Mouse (Mus musculus) embryonic stem cell, embryonic (primary cell): ENCODE measurements at regions not wholly inside any gene's neighbourhood (a gene's known extent, or its start where the extent isn't known, plus 50 kb on each side); places are given as distances from the start of the nearest gene placed in this dataset.
"Not testable (repeated sequence)": the region's sequence is repeated elsewhere in the genome, so short reads cannot be mapped to it uniquely, and the experiment has no call there.

Experiments
- CTCF ChIA-PET, 4 experiments: fragments of 300-600 bp in 2 of 4; fragments of 350-600 bp in 2 of 4; sonication (Branson Sonifier 250); formaldehyde crosslinking; loops; one replicate each; lab custom pipeline; 2022; ENCODE audit warnings: inconsistent platforms in 2 of 4; lab: Charles Lee
- POLR2A ChIA-PET, 4 experiments: fragments of 300-600 bp in 2 of 4; fragments of 350-600 bp in 2 of 4; sonication (Branson Sonifier 250); formaldehyde crosslinking; loops; one replicate each; lab custom pipeline; 2022; ENCODE audit warnings: antibody characterized with exemption in 4 of 4, inconsistent platforms in 1 of 4; lab: Charles Lee

GRCm38 (mm10) chr12:45466066-45466465 is 391.6 kb upstream of the Stxbp6 start:
- CTCF ChIA-PET: interaction anchor here in 1 of 4 experiments (0.8 kb wide), 1 partner anchor 22 kb away, joined by 3 read pairs; no protein-coding TSS in a partner anchor
- POLR2A ChIA-PET: no interaction called here

DNA sequence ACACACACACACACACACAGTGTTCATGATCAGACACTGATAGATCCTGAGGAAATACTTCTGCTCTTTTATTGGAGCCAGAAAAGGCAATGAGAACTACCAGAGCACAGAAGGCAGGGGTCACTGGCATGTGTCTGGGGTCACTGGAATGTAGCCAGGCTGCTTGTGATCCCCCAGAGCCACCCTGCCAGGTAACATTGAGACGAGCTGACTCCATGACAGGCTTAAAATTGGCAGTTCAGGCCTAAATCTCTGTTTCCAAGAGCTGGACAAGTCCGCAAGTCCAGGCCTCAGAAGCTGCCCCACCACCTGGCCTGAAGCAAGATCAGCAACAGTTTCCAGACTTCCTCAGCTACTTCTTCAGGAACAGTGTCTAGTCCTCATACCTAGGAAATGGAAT is 390.4 kb upstream of the Stxbp6 start:
- POLR2A ChIA-PET: no interaction called here

DNA sequence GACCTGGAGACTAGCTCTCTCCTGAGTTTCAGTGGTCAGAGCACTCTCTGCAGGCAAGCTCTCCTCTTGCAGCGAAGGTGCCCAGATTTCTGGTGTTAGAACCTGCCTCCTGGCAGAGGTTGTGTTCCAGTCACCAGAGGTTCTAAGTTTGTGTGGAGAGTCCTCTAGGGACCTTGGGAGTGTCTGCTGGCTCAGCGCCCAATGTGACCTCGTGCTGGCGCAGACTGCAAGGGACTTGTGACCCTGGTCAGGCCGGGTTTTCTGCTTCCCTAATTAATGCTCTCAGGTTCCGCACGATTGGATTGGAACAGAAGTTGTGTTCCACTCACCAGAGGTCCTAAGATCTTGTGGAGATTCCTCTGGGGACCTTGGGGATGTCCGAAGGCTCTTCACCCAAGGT is 384.2 kb upstream of the Stxbp6 start:
- POLR2A ChIA-PET, CTCF ChIA-PET: not testable (repeated sequence)

More for the DNA sequence above, 390.4 kb upstream of the Stxbp6 start:
- CTCF ChIA-PET: no interaction called here

DNA sequence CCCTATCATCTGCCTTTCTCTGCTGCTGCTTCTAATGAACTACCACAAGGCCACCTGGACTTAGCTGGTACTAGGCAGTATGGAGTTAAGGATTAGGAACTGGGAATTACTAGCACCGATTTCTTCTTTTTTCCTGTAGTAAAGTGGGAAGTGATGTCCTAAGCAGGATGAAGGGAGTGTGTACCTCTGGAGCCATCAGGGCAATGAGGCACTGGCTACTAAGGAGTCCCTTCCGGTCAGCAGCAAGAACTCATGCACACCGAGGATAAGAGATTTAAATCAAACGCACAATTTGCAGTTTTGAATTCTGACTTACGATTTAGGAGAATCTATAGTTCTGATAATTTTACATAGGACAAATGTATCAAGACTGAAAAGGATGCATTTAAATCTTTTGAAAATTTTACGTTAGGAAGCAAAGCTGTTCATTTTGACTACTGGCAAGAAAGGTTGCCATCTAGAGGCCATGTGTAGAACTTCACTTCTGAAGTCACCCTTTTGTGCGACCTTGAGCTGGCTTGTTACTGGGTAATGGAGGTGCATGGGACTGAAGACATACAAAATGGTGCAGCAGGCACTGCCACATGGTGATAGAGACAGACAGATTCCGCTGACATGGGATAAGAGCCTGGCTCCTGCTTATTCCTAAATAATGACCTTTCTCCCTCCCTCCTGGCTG is 369.1 kb upstream of the Stxbp6 start:
- CTCF ChIA-PET: interaction anchor here (0.6 to 1.6 kb wide), 13 partner anchors 10 to 1899 kb away, joined by 3 to 5 read pairs (median 3); no protein-coding TSS in a partner anchor
- POLR2A ChIA-PET: no interaction called here

- CTCF ChIA-PET: no interaction called here
- POLR2A ChIA-PET: no interaction called here
Measured at GRCm38 (mm10) chr12:45442474-45442873, 368.0 kb upstream of the Stxbp6 start.

GRCm38 (mm10) chr12:45439745-45440144 is 365.2 kb upstream of the Stxbp6 start:
- POLR2A ChIA-PET: no interaction called here
- CTCF ChIA-PET: no interaction called here

GRCm38 (mm10) chr12:45437271-45437670 is 362.8 kb upstream of the Stxbp6 start:
- CTCF ChIA-PET: no interaction called here
- POLR2A ChIA-PET: no interaction called here

DNA sequence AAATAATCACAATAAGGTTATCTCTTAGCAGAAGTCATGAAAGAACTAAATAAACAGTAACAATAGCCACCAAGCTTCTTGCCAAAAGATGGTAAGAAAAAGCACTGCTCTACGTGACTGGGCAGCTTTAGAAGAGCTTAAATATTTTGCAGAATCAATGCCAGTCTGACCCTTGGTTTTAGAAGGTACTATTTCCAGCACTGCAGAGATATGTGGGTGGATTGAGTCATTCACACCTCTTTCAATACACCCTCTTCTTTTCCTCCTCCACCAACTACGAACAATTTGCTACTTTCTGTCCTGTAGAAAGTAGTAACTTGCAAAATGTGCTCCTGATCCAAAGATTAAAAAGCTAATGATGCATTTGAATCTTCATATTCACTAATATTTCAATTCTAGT is 324.9 kb upstream of the Stxbp6 start:
- CTCF ChIA-PET: no interaction called here
- POLR2A ChIA-PET: no interaction called here

DNA sequence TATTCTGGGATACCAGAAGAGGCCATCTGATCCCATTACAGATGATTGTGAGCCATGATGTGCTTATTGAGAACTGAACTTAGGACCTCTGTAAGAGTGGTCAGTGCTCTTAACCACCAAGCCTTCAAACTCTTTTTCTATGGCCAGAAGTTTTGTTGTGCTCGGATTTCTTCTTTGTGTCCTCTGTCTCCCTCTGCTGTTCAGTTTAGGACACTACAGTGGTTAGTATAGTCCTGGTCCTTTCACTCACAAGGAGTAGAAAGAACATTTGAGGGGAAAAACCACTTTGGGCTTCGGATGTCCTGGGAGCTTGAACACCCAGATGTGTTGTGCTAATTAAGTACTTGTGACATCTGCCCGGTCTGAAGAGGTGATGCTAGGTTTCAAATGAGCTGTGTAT is 310.4 kb upstream of the Stxbp6 start:
- ChIA-PET CTCF (interaction anchor here in 1 of 4 experiments (0.6 kb wide), 1 partner anchor 536 kb away, joined by 3 read pairs; no protein-coding TSS in a partner anchor), POLR2A (no interaction called here)
